ENCODE assay signal across 8 mouse cellular contexts in genomic region chr10:111011226-111011765, GRCm38 (mm10). TPM values are rescaled to one million over a fixed set of nuclear protein-coding genes. Genes with fewer than 3 reads are reported as not detected.
DNase-seq lines count a peak whose midpoint lies in the region; ATAC-seq and TF ChIP-seq lines count a peak whose summit lies in the region.

No protein-coding gene starts in this region.

- H3K27ac ChIP-seq in kidney, adult 2 months (ENCODE audit: insufficient read depth, low read depth, low read length): peak overlapping the region; percentile 47
- no peak overlapping the region for H3K27ac ChIP-seq in ES-E14 (ENCODE audit: insufficient read depth, low read depth, low read length, poor library complexity, severe bottlenecking)
- peak overlapping the region; percentile 98; the same call in 1 of the 2 replicates for H3K27ac ChIP-seq in heart, embryonic 12.5 days (ENCODE audit: poor library complexity, severe bottlenecking)
- no peak overlapping the region for H3K27ac ChIP-seq in liver, embryonic 14.5 days

- DNase-seq in kidney, adult 2 months: peak; percentile 30
- DNase-seq in kidney, adult 18-20 months: no peak
- DNase-seq in ES-E14 (ENCODE audit: low read depth, low spot score): no peak
- DNase-seq in liver, embryonic 14.5 days (ENCODE audit: low read depth in 3 of 3, low spot score in 3 of 3): no peak
- no peak for DNase-seq in layer of hippocampus, postnatal 25 days (ENCODE audit: extremely low spot score in 1 of 2, low spot score in 1 of 2)
- DNase-seq in adrenal gland, postnatal 36 days: no peak

- TF ChIP-seq POLR2A in kidney, adult 2 months (IDR thresholded peaks at IDR 0.05; ENCODE audit: low read depth, low read length): no peak

- peak overlapping the region; percentile 96 for H3K4me2 ChIP-seq in heart, embryonic 12.5 days
- H3K4me2 ChIP-seq in liver, embryonic 14.5 days (ENCODE audit: low read depth): peak overlapping the region; percentile 95

- no peaks in the 10 kb centered on the region for H3K36me3 ChIP-seq in kidney, adult 2 months (ENCODE audit: control insufficient read depth, insufficient read depth, low read length)
- no peaks in the 10 kb centered on the region for H3K36me3 ChIP-seq in ES-E14 (ENCODE audit: control insufficient read depth, insufficient read depth, low read length, poor library complexity, severe bottlenecking)
- no peaks in the 10 kb centered on the region for H3K36me3 ChIP-seq in heart, embryonic 12.5 days
- H3K36me3 ChIP-seq in liver, embryonic 14.5 days (replicated peaks; ENCODE audit: control insufficient read depth, insufficient read depth, low read depth): no peaks in the 10 kb centered on the region

- no peak for TF ChIP-seq CTCF in kidney, adult 2 months (conservative IDR thresholded peaks at IDR 0.05; ENCODE audit: insufficient read depth, insufficient read length, low read depth, low read length)
- TF ChIP-seq CTCF in liver, embryonic 14.5 days (IDR thresholded peaks at IDR 0.05; ENCODE audit: low read depth): no peak

- peak overlapping the region; percentile 52; the same call in 1 of the 2 replicates for H3K9ac ChIP-seq in ES-E14 (ENCODE audit: insufficient read depth, low read depth, low read length, poor library complexity, severe bottlenecking)
- peak overlapping the region; percentile 97 for H3K9ac ChIP-seq in heart, embryonic 12.5 days
- H3K9ac ChIP-seq in liver, embryonic 14.5 days (replicated peaks): no peak overlapping the region

- no peak for ATAC-seq in heart, embryonic 12.5 days (ENCODE audit: insufficient number of reproducible peaks, low FRiP score)
- no peak for ATAC-seq in liver, embryonic 14.5 days (ENCODE audit: insufficient read depth)
- no peak for ATAC-seq in activated CD4-positive, CD25-positive, alpha-beta regulatory T cell, adult 4 months

- no peaks in the 10 kb centered on the region for H3K27me3 ChIP-seq in kidney, adult 2 months (replicated peaks; ENCODE audit: control insufficient read depth, insufficient read depth, low read length)
- no peaks in the 10 kb centered on the region for H3K27me3 ChIP-seq in heart, embryonic 12.5 days (replicated peaks)
- peaks cover 21% of the 10 kb centered on the region for H3K27me3 ChIP-seq in liver, embryonic 14.5 days (ENCODE audit: control insufficient read depth, insufficient read depth, low read length)

- H3K4me3 ChIP-seq in kidney, adult 2 months (ENCODE audit: insufficient read depth, low read depth, low read length): peak overlapping the region; percentile 28
- H3K4me3 ChIP-seq in ES-E14 (ENCODE audit: insufficient read depth in 1 of 2, low read depth in 1 of 2, low read length in 2 of 2, poor library complexity in 1 of 2, severe bottlenecking in 1 of 2): peak overlapping the region; percentile 89 to 95; a peak in 3 of 4 replicates
- H3K4me3 ChIP-seq in heart, embryonic 12.5 days: peak overlapping the region; percentile 87
- peak overlapping the region; percentile 56 to 90 for H3K4me3 ChIP-seq in liver, embryonic 14.5 days (ENCODE audit: insufficient read depth in 1 of 2, low read depth in 2 of 2, low read length in 2 of 2)

- no peaks in the 10 kb centered on the region for H3K9me3 ChIP-seq in ES-E14 (ENCODE audit: control insufficient read depth, insufficient read depth, low read depth, low read length)
- H3K9me3 ChIP-seq in heart, embryonic 12.5 days (replicated peaks): no peaks in the 10 kb centered on the region
- no peaks in the 10 kb centered on the region for H3K9me3 ChIP-seq in liver, embryonic 14.5 days (ENCODE audit: control insufficient read depth, low read length)

- no peak for TF ChIP-seq EP300 in liver, embryonic 14.5 days (IDR thresholded peaks at IDR 0.05; ENCODE audit: low read depth)

- 8% methylated on average over 14 of the region's 14 CpGs for WGBS in kidney, adult 2 months
- WGBS in heart, embryonic 12.5 days: 7% methylated on average over 14 of the region's 14 CpGs
- WGBS in liver, embryonic 14.5 days (ENCODE audit: insufficient replicate concordance): 2% methylated on average over 14 of the region's 14 CpGs

- in situ Hi-C loops in ES-E14 (cut with MboI; ENCODE audit: low sequenced_read_pairs in 2 of 2, unreplicated experiment in 2 of 2): no loop called here

- H3K4me1 ChIP-seq in kidney, adult 2 months (ENCODE audit: control insufficient read depth, insufficient read depth, low read length): peaks cover 3% of the 10 kb centered on the region; the same call in 1 of the 2 replicates
- peaks cover 0 to 5% of the 10 kb centered on the region in 2 experiments; a peak in 2 of 4 replicates for H3K4me1 ChIP-seq in ES-E14 (ENCODE audit: control insufficient read depth in 2 of 2, insufficient read depth in 2 of 2, low read length in 2 of 2, poor library complexity in 1 of 2)
- peaks cover 10% of the 10 kb centered on the region for H3K4me1 ChIP-seq in heart, embryonic 12.5 days (replicated peaks)
- H3K4me1 ChIP-seq in liver, embryonic 14.5 days (replicated peaks; ENCODE audit: control insufficient read depth in 2 of 2, insufficient read depth in 2 of 2, low read length in 1 of 2): peaks cover 21 to 24% of the 10 kb centered on the region in 2 experiments

TF ChIP-seq in ES-E14, 5 proteins besides CTCF, POLR2A, EP300 and RAD21:
- TF ChIP-seq ZC3H11A (IDR thresholded peaks at IDR 0.05; ENCODE audit: borderline replicate concordance, low read depth, low read length): no peak
- TF ChIP-seq MAFK (IDR thresholded peaks at IDR 0.05; ENCODE audit: insufficient read depth, low read depth, low read length): no peak
- no peak for TF ChIP-seq ZNF384 (IDR thresholded peaks at IDR 0.05; ENCODE audit: low read depth, low read length)
- TF ChIP-seq HCFC1 (IDR thresholded peaks at IDR 0.05; ENCODE audit: borderline replicate concordance, insufficient read depth, low read length): no peak
- TF ChIP-seq CHD2 (IDR thresholded peaks at IDR 0.05; ENCODE audit: low read depth, low read length): no peak

RNA-seq across cellular contexts. Expression of gene Zdhhc17, which starts 1.4 kb away (rescaled TPM):
- 15.9 and 16.5 TPM in 2 replicates for polyA plus RNA-seq in kidney, adult 2 months (2012; rRNA removed)
- total RNA-seq in ES-E14 (2012; rRNA removed): 26.2 and 33.1 TPM in 2 replicates
- 17.9 and 21.0 TPM in 2 replicates for polyA plus RNA-seq in heart, embryonic 12.5 days (2016; fragmentation: Nextera tagmentation; extraction: Ambion mirVana)
- polyA plus RNA-seq in liver, embryonic 14.5 days (2012; rRNA removed): 4.5 and 5.9 TPM in 2 replicates
- 4.0 and 4.6 TPM in 2 replicates for polyA plus RNA-seq in liver, embryonic 14.5 days (2014; fragmentation: Nextera tagmentation; extraction: Ambion mirVana)
- 10 to 100 TPM; 11.1 to 16.7 TPM for polyA plus RNA-seq in activated CD4-positive, CD25-positive, alpha-beta regulatory T cell, adult 4 months (2017; shearing (Covaris generic))
- 10 to 100 TPM; 84.0 to 96.2 TPM for total RNA-seq in layer of hippocampus, postnatal 25 days (2021)
- 10 to 100 TPM; 34.6 to 40.1 TPM for total RNA-seq in adrenal gland, postnatal 36 days (2021)

Comparison
In these comparisons a context has a peak if more than half of its experiments do, and no peak if none do; other contexts are left out.
1. H3K27ac ChIP-seq: peak in kidney, adult 2 months (single experiment) and heart, embryonic 12.5 days (single experiment); none in ES-E14 (single experiment) and liver, embryonic 14.5 days (single experiment).
2. H3K4me3 ChIP-seq: peak in every context shown above with its lines; median percentile 92 in ES-E14; 87 in heart, embryonic 12.5 days; 73 in liver, embryonic 14.5 days; 28 in kidney, adult 2 months.